7 mouse cellular contexts compared by ENCODE assay signal in genomic region chr15:96665889-96666288, GRCm38 (mm10). TPM values are rescaled to one million over a fixed set of nuclear protein-coding genes. Genes with fewer than 3 reads are reported as not detected.
DNase-seq lines count a peak whose midpoint lies in the region; ATAC-seq and TF ChIP-seq lines count a peak whose summit lies in the region.

No protein-coding gene starts in this region.

- TF ChIP-seq CTCF in left cerebral cortex, adult 2 months (IDR thresholded peaks at IDR 0.05): peak; percentile 82

- peak; percentile 89 for ATAC-seq in megakaryocyte, adult 5-6 weeks (ENCODE audit: poor library complexity, severe bottlenecking)

- peak; percentile 84 for DNase-seq in T-cell, adult 2 months (ENCODE audit: low spot score)
- peak; percentile 79 for DNase-seq in cerebellum, adult 8-10 months
- DNase-seq in frontal cortex, adult 2 months (ENCODE audit: extremely low spot score in 1 of 2, low spot score in 1 of 2): peak; percentile 50 to 93
- peak; percentile 94 for DNase-seq in induced T-regulatory cell, adult 2 months (ENCODE audit: low read depth)
- peak; percentile 56 to 58 for DNase-seq in left cerebral cortex, adult 2 months (ENCODE audit: extremely low spot score in 1 of 2, low spot score in 2 of 2)
- peak; percentile 37 to 46 for DNase-seq in right cerebral cortex, postnatal 36 days (ENCODE audit: low spot score in 2 of 2)

- H3K4me3 ChIP-seq in left cerebral cortex, adult 2 months: no peak overlapping the region

- intact Hi-C loops in left cerebral cortex, adult 2 months (cut with DNase I): loop anchor here (2.0 to 5.0 kb wide), 2 partner anchors 64 to 123 kb away; no protein-coding TSS in a partner anchor

- H3K27ac ChIP-seq in left cerebral cortex, adult 2 months: no peak overlapping the region

RNA-seq across cellular contexts. Expression of gene Slc38a1, which starts 23.2 kb away (rescaled TPM):
- 73.9 and 81.2 TPM in 2 replicates for polyA plus RNA-seq in frontal cortex, adult 2 months (2012; rRNA removed)
- total RNA-seq in left cerebral cortex, adult 2 months (2021): 100 to 1,000 TPM; 111 to 116 TPM
- 58.7 and 69.9 TPM in 2 replicates for total RNA-seq in megakaryocyte, adult 5-6 weeks (2015)
- total RNA-seq in megakaryocyte, adult 5-6 weeks (2017): 43.8 and 48.4 TPM in 2 replicates

RNA-seq across cellular contexts. Expression of gene Slc38a2, which starts 33.6 kb away (rescaled TPM):
- 64.1 and 71.7 TPM in 2 replicates for polyA plus RNA-seq in frontal cortex, adult 2 months (2012; rRNA removed)
- 100 to 1,000 TPM in 1 of 2 experiments, 10 to 100 TPM in 1; 96.9 to 108 TPM for total RNA-seq in left cerebral cortex, adult 2 months (2021)
- 125 and 137 TPM in 2 replicates for total RNA-seq in megakaryocyte, adult 5-6 weeks (2015)
- 63.8 and 68.3 TPM in 2 replicates for total RNA-seq in megakaryocyte, adult 5-6 weeks (2017)

Comparison
In these comparisons a context has a peak if more than half of its experiments do, and no peak if none do; other contexts are left out.
1. DNase-seq: peak in every context shown above with its lines; median percentile 94 in induced T-regulatory cell, adult 2 months; 84 in T-cell, adult 2 months; 79 in cerebellum, adult 8-10 months; 72 in frontal cortex, adult 2 months; 57 in left cerebral cortex, adult 2 months; 42 in right cerebral cortex, postnatal 36 days.